Mouse (Mus musculus): ENCODE data around the gene Shld1. TPM values are rescaled to one million over a fixed set of nuclear protein-coding genes. Genes with fewer than 3 reads are reported as not detected.
A peak's percentile ranks its signal among the peaks of the same experiment; 100 is the strongest.

Shld1 gene
- polyA plus RNA-seq, 1 experiment from 2014 or later: 18.2 TPM

- Histone ChIP-seq H3K4me3 (replicated peaks) (no peak overlapping the region), H3K27me3 (no peaks in the 10 kb centered on the region), H3K4me2 (no peak overlapping the region), H3K27ac (no peak overlapping the region), H3K36me3 (peaks cover 11% of the 10 kb centered on the region; the same call in 1 of the 2 replicates), H3K9ac (replicated peaks) (no peak overlapping the region), H3K4me1 (replicated peaks) (no peaks in the 10 kb centered on the region; the same call in 1 of the 2 replicates), H3K9me3 (no peaks in the 10 kb centered on the region)
- no peak for ATAC-seq (ENCODE audit: insufficient number of reproducible peaks, insufficient read depth, low FRiP score, low TSS enrichment, low read depth)
- WGBS: 65% methylated on average over 1 of the region's 1 CpGs
Observed at GRCm38 (mm10) chr2:132692320-132692719, 5.6 kb downstream of the Shld1 start.

DNA sequence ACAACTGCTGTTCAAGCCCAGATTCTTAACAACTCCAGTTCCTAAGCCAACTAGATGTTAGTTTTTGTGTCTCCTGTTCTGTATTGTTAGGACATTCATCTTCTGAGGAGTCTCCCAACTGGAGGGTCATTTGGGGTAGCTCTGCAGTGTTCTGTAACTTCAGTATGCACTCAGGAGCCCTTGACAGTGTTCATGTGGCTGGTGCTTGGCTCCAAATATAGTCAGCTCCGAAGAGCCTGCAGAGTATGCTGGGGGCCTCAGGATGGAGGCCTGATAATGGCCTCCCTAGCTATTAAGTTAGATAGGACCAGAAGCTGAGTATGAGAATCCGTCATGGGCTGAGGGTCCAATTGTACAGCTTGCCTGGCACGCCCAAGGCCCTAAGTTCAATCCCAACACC lies 7.2 kb downstream of the Shld1 start:
- ATAC-seq (ENCODE audit: insufficient number of reproducible peaks, insufficient read depth, low FRiP score, low TSS enrichment, low read depth): no peak
- H3K9ac ChIP-seq (replicated peaks): no peak overlapping the region

GRCm38 (mm10) chr2:132695358-132696093 lies 8.8 kb downstream of the Shld1 start:
- Histone ChIP-seq H3K4me1 (replicated peaks) (no peaks in the 10 kb centered on the region), H3K4me3 (replicated peaks) (no peak overlapping the region), H3K4me2 (no peak overlapping the region), H3K27ac (no peak overlapping the region), H3K36me3 (peaks cover 20% of the 10 kb centered on the region; the same call in 1 of the 2 replicates), H3K27me3 (no peaks in the 10 kb centered on the region), H3K9ac (replicated peaks) (no peak overlapping the region), H3K9me3 (no peaks in the 10 kb centered on the region)
- WGBS: 87% methylated on average over 9 of the region's 9 CpGs
- no peak for ATAC-seq (ENCODE audit: insufficient number of reproducible peaks, insufficient read depth, low FRiP score, low TSS enrichment, low read depth)

More for the DNA sequence above, 7.2 kb downstream of the Shld1 start:
- Histone ChIP-seq H3K4me2 (no peak overlapping the region), H3K9me3 (no peaks in the 10 kb centered on the region), H3K27me3 (no peaks in the 10 kb centered on the region), H3K27ac (no peak overlapping the region), H3K36me3 (peaks cover 20% of the 10 kb centered on the region; the same call in 1 of the 2 replicates), H3K4me1 (replicated peaks) (no peaks in the 10 kb centered on the region), H3K4me3 (replicated peaks) (no peak overlapping the region)
- WGBS: 90% methylated on average over 3 of the region's 3 CpGs

DNA sequence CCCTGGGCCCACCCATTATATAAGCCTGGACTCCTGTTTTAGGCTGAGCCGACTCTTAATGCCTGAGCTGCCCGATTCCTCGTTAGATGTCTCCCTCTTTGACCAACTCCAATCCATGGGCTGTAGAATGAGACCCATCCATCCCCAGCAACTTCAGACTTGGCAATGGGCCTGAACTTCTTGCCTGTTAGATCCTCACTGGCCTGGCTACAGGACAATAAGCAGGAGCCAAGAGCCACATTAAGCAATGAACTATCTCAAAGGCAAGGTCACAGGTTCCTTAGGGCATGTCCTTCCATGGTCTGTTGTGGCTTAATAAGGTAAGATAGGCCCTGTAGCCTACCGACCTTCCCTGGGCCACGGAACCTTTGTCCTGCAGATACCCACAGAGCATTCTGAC lies 9.8 kb downstream of the Shld1 start:
- Histone ChIP-seq H3K4me1 (replicated peaks) (no peaks in the 10 kb centered on the region), H3K4me2 (no peak overlapping the region), H3K9ac (replicated peaks) (no peak overlapping the region), H3K4me3 (replicated peaks) (no peak overlapping the region), H3K27me3 (no peaks in the 10 kb centered on the region), H3K27ac (no peak overlapping the region), H3K36me3 (peaks cover 20% of the 10 kb centered on the region; the same call in 1 of the 2 replicates), H3K9me3 (no peaks in the 10 kb centered on the region)
- WGBS: 92% methylated on average over 5 of the region's 5 CpGs
- no peak for ATAC-seq (ENCODE audit: insufficient number of reproducible peaks, insufficient read depth, low FRiP score, low TSS enrichment, low read depth)

DNA sequence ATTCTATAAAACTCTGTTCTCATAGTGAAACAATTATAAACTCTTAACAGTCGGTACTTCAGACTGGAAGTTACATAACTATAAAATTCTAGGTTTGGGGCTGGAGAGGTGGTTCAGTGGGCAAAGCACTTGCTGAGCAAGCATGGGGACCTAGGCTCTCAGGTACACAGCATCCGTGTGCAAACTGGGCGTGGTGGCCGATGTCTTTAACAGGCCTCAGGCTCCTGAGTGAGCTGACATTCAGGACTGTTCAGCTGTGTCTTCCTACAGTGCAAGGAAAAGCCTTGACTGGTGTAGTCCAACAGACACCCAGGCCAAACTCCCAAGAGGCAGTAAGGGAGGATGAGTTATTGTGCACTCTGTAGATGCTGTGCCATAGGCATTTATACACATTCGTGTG lies 10.5 kb downstream of the Shld1 start:
- Histone ChIP-seq H3K27me3 (no peaks in the 10 kb centered on the region), H3K4me3 (replicated peaks) (no peak overlapping the region), H3K9ac (replicated peaks) (no peak overlapping the region), H3K27ac (no peak overlapping the region), H3K36me3 (peaks cover 20% of the 10 kb centered on the region; the same call in 1 of the 2 replicates), H3K9me3 (no peaks in the 10 kb centered on the region), H3K4me1 (replicated peaks) (no peaks in the 10 kb centered on the region), H3K4me2 (no peak overlapping the region)
- WGBS: 73% methylated on average over 5 of the region's 5 CpGs
- ATAC-seq (ENCODE audit: insufficient number of reproducible peaks, insufficient read depth, low FRiP score, low TSS enrichment, low read depth): no peak

DNA sequence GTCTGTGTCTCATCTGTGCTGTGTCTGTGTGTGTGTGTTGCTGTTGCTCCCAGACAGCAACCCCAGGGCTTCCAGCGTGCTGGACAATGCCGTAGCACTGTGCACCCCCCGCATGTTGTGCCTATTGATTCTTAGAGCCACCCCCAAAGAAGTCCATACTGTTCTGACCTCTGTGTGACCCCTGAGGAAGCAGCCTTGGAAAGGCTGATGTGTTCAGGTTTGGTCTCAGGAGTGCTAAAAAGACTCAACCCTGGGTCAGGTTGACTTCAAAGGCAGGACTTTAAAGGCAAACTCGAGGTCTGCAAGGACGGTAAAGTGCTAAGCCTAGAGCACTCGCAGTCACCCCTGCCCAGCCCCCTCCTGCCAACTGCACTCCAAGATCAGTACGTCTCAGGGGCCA lies 11.0 kb downstream of the Shld1 start:
- peaks cover 20% of the 10 kb centered on the region; the same call in 1 of the 2 replicates for H3K36me3 ChIP-seq
- H3K4me3 ChIP-seq (replicated peaks): no peak overlapping the region
- H3K27ac ChIP-seq: no peak overlapping the region
- no peaks in the 10 kb centered on the region for H3K9me3 ChIP-seq
- 39% methylated on average over 7 of the region's 7 CpGs for WGBS
- no peaks in the 10 kb centered on the region for H3K27me3 ChIP-seq
- no peak overlapping the region for H3K9ac ChIP-seq (replicated peaks)
- no peak overlapping the region for H3K4me2 ChIP-seq
- no peak for ATAC-seq (ENCODE audit: insufficient number of reproducible peaks, insufficient read depth, low FRiP score, low TSS enrichment, low read depth)
- no peaks in the 10 kb centered on the region for H3K4me1 ChIP-seq (replicated peaks)

DNA sequence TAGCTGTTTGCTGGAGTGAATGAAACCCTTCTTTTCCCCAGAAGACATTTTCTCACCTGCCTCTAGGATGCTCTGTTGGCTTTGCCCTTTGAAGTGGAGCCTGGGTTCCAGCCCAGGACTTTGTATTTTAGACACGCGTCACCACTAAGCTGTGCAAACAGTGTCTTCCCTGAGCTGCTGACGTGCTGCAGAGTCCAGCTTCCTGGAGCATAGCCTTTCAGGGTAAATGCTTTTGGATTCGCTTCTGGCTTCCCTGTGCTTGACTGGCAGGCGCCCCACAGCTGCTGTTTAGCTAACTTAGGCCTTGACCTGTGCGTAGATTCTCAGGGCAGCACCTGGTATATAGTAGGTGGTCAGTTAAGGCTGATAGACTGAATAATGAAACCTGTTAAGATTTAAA lies 11.7 kb downstream of the Shld1 start:
- H3K4me1 ChIP-seq (replicated peaks): no peaks in the 10 kb centered on the region
- H3K4me2 ChIP-seq: no peak overlapping the region
- H3K27me3 ChIP-seq: no peaks in the 10 kb centered on the region
- no peak overlapping the region for H3K9ac ChIP-seq (replicated peaks)
- H3K36me3 ChIP-seq: peaks cover 20% of the 10 kb centered on the region; the same call in 1 of the 2 replicates
- H3K9me3 ChIP-seq: no peaks in the 10 kb centered on the region
- no peak overlapping the region for H3K4me3 ChIP-seq (replicated peaks)
- H3K27ac ChIP-seq: no peak overlapping the region
- ATAC-seq (ENCODE audit: insufficient number of reproducible peaks, insufficient read depth, low FRiP score, low TSS enrichment, low read depth): no peak
- WGBS: 75% methylated on average over 6 of the region's 6 CpGs

- ATAC-seq (ENCODE audit: insufficient number of reproducible peaks, insufficient read depth, low FRiP score, low TSS enrichment, low read depth): no peak
- WGBS: 93% methylated on average over 4 of the region's 4 CpGs
- peaks cover 8% of the 10 kb centered on the region; the same call in 1 of the 2 replicates for H3K36me3 ChIP-seq
- H3K27ac ChIP-seq: no peak overlapping the region
- no peak overlapping the region for H3K4me3 ChIP-seq (replicated peaks)
- H3K27me3 ChIP-seq: no peaks in the 10 kb centered on the region
- H3K9ac ChIP-seq (replicated peaks): no peak overlapping the region
- H3K4me1 ChIP-seq (replicated peaks): no peaks in the 10 kb centered on the region
- no peaks in the 10 kb centered on the region for H3K9me3 ChIP-seq
- H3K4me2 ChIP-seq: no peak overlapping the region
Observed at GRCm38 (mm10) chr2:132700921-132701320, 14.2 kb downstream of the Shld1 start.

GRCm38 (mm10) chr2:132701451-132701886 lies 14.7 kb downstream of the Shld1 start:
- Histone ChIP-seq H3K4me2 (no peak overlapping the region), H3K36me3 (peaks cover 8% of the 10 kb centered on the region; the same call in 1 of the 2 replicates), H3K9me3 (no peaks in the 10 kb centered on the region), H3K4me1 (replicated peaks) (no peaks in the 10 kb centered on the region), H3K9ac (replicated peaks) (no peak overlapping the region), H3K27me3 (no peaks in the 10 kb centered on the region), H3K4me3 (replicated peaks) (no peak overlapping the region), H3K27ac (no peak overlapping the region)
- WGBS: 17% methylated on average over 7 of the region's 7 CpGs
- peak; percentile 61; the same call in 1 of the 2 replicates for ATAC-seq (ENCODE audit: insufficient number of reproducible peaks, insufficient read depth, low FRiP score, low TSS enrichment, low read depth)

- Histone ChIP-seq H3K27me3 (no peaks in the 10 kb centered on the region), H3K4me1 (replicated peaks) (no peaks in the 10 kb centered on the region), H3K27ac (no peak overlapping the region), H3K9me3 (no peaks in the 10 kb centered on the region), H3K9ac (replicated peaks) (no peak overlapping the region), H3K36me3 (0 out of 2 replicates have a peak, but pooled peaks cover 3% of the 10 kb centered on the region), H3K4me2 (no peak overlapping the region), H3K4me3 (replicated peaks) (no peak overlapping the region)
- WGBS: 83% methylated on average over 10 of the region's 10 CpGs
- ATAC-seq (ENCODE audit: insufficient number of reproducible peaks, insufficient read depth, low FRiP score, low TSS enrichment, low read depth): no peak
Observed at GRCm38 (mm10) chr2:132705251-132705992, 18.7 kb downstream of the Shld1 start.

DNA sequence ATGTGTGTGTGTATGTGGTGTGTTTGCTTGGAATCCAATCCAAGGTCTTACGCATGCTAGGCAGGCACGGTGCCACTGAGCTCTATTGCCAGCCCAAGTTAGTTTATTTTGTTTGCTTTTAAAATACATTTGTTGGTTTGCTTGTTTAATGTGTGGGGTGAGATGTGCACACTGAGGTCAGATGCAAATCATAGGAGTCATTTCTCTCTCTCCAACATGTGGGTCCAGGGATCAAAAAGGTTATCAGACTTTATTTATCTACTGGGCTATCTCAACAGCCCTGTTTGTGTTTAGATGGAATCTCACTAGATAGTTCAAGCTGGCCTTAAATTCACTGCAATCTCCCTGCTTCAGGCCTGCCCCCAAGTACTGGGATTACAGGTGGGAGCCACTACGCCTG lies 19.6 kb downstream of the Shld1 start:
- H3K9me3 ChIP-seq: no peaks in the 10 kb centered on the region

More for the DNA sequence above, 19.6 kb downstream of the Shld1 start:
- Histone ChIP-seq H3K4me3 (replicated peaks) (no peak overlapping the region), H3K4me1 (replicated peaks) (no peaks in the 10 kb centered on the region), H3K9ac (replicated peaks) (no peak overlapping the region), H3K27ac (no peak overlapping the region), H3K27me3 (no peaks in the 10 kb centered on the region), H3K36me3 (0 out of 2 replicates have a peak, but pooled peaks cover 9% of the 10 kb centered on the region), H3K4me2 (no peak overlapping the region)
- no peak for ATAC-seq (ENCODE audit: insufficient number of reproducible peaks, insufficient read depth, low FRiP score, low TSS enrichment, low read depth)
- 94% methylated on average over 3 of the region's 3 CpGs for WGBS

Data from limb, embryonic 12.5 days (tissue).